Mouse (Mus musculus) right cerebral cortex, adult 2 months (tissue): Measurements from ENCODE around the gene Wnt2b.

ENCODE experiments used
- DNase-seq, 2 experiments: peaks; one replicate each; pipeline ENCODE4 v3.0.0; 2021 to 2022; ENCODE audit warnings: low spot score in 2 of 2

Wnt2b gene

GRCm38 (mm10) chr3:104896141-104896540 is 65.6 kb downstream of the Wnt2b start:
- no peak for DNase-seq
